Mouse (Mus musculus) 3134 (cell line): ENCODE measurements around the gene Elobl.
A peak's percentile ranks its signal among the peaks of the same experiment; 100 is the strongest.

Experiments used
- DNase-seq: peaks from one replicate; pipeline ENCODE4 v3.0.0-alpha.2; 2011; ENCODE audit warnings: low spot score; ENCODE audit not compliant: insufficient read length; ENCODE audit errors: extremely low read depth

The Elobl gene

GRCm38 (mm10) chr11:88938770-88939169 is 28.0 kb downstream of the Elobl start:
- no peak for DNase-seq

- DNase-seq: peak; percentile 54
Observed at GRCm38 (mm10) chr11:88937886-88938285, 28.8 kb downstream of the Elobl start.

GRCm38 (mm10) chr11:88934089-88935000 is 32.4 kb downstream of the Elobl start:
- no peak for DNase-seq

GRCm38 (mm10) chr11:88933030-88933429 is 33.7 kb downstream of the Elobl start:
- DNase-seq: no peak

GRCm38 (mm10) chr11:88931692-88932530 is 34.8 kb downstream of the Elobl start:
- DNase-seq: no peak

- DNase-seq: no peak
Observed at GRCm38 (mm10) chr11:88926566-88926965, 40.2 kb downstream of the Elobl start.
